Mouse (Mus musculus): Measurements from ENCODE around the gene Sohlh1.
A peak's percentile ranks its signal among the peaks of the same experiment; 100 is the strongest.

The Sohlh1 gene

DNA sequence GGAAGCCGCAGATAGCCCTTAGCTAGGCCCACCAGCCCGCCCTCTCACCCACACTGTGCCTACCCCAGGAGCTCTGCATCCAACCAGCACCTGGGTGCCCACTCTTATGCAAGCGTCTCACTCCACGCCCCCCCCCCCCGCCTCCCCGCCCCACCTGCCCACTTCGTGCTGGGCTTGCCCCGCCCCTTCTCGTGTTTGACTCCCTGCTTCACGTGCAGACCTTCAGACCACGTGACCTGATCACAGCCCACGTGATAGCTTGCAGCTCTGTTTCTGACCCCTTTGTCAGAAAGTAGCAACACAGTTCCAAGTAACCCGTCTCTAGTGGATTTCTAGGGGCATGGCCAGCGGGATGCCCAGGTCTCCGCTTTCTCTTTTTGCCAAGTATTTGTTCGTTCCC, at the start of gene Sohlh1:
Sohlh1 (minus strand) TSS at position 23 of the 400 bp plus-strand sequence.
- no peak for DNase-seq (ENCODE audit: low spot score in 2 of 2)

GRCm38 (mm10) chr2:25892440-25892839, 45.4 kb upstream of the Sohlh1 start:
- DNase-seq (ENCODE audit: low spot score in 2 of 2), result no peak

DNA sequence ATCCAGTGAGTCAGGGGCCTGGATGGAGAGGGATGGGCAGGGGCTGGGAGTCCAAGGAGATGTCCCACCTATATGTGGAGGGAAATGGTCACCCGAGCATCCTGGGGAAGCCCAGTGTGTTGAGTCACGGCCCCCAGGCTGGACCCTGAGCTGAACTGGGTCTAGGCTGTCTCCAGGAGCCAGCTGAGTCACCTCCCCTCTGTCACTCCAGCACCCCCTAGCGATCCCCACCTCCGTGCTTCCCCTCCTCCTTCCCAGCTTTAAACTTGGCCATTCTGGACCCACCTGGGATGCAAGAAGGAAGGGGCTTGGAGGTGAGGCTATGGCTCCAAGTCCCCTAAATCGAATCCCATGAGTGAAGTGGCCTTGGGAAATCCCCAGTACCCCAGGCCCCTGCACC, 41.1 kb upstream of the Sohlh1 start:
- DNase-seq (ENCODE audit: low spot score in 2 of 2), result no peak

GRCm38 (mm10) chr2:25887226-25887625, 40.2 kb upstream of the Sohlh1 start:
- no peak for DNase-seq (ENCODE audit: low spot score in 2 of 2)

DNA sequence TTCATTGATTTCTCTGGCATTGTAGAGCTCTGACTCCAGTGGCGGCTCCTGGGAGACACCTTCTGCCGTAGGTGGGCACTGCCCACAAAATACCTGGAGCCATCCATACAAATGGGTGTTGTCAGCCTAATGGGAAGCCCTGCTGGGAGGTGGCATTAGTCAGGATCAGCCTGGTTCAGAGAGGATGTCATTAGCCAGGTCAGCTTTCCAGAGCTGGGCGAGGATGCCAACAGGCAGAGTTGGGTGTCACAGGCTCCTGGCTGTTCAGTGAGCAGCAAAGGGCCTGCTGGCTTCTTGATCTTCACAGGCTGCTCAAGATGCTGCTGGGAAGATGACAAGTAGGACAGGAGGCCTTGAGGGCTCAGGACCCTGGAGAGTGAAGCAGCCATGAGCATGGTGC, 37.7 kb upstream of the Sohlh1 start:
- no peak for DNase-seq (ENCODE audit: low spot score in 2 of 2)

DNA sequence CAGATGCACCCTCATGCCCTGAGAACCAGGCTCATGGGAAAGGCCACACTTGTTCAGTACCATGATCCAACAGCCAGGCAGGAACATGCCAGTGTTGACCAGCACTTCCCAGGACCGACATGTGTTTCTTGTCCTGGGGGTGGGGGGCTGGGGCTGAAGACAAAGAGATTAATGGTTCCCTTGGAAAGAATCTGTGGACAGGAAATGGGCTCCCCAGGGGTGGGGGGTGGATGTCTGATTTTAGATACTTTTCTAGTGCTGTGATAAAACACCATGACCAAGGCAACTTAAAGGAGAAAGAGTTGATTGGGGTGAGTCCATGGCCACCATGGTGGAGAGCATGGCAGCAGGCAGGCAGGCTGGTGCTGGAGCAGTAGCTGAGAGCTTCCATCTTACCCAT, 35.2 kb upstream of the Sohlh1 start:
- no peak for DNase-seq (ENCODE audit: low spot score in 2 of 2)

DNA sequence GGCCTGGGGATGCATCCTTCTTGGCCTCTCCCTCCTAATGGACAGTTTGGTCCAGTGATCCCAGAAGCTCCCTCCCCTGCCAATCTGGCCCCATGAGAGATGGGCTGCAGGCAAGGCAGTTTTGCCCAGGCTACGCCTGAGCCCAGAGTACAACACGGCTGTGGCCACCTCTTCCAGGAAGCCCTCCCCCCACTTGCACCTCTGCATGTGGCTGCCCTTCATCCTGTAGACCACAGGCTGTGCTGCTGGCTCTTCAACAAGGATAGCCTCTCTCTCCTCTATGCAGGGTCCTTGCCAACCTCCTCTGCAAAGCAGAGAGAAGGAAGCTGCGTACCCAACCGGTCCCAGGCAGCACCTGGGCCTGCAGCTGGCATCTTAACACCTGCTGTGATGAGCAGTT, 32.0 kb upstream of the Sohlh1 start:
- no peak for DNase-seq (ENCODE audit: low spot score in 2 of 2)

- DNase-seq (ENCODE audit: low spot score in 2 of 2), result no peak
These were observed 31.5 kb upstream of the Sohlh1 start for GRCm38 (mm10) chr2:25878516-25878915.

DNA sequence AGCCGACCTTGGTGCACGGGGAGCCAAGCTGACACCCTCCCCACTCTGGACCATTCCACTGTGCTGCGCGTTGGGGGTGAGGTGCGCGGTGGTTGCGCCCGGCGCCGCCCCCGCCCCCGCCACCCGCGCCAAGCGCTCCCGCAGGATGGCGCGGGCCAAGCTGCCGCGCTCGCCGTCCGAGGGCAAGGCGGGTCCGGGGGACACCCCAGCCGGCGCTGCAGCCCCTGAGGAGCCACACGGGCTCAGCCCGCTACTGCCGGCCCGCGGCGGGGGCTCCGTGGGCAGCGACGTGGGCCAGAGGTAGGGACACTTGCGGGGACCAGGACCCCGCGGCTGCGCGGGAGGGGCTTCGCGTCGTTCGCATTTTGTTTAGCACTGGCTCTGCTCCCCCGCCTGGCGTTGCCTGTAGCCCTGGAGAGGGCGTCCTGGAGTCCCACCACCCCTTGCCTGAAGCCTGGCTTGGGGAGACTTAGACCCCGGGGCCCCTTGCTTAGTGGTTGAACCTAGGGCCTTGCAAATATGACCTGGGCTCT, 30.8 kb upstream of the Sohlh1 start:
- no peak for DNase-seq (ENCODE audit: low spot score in 2 of 2)

GRCm38 (mm10) chr2:25877250-25877735, 30.2 kb upstream of the Sohlh1 start:
- DNase-seq (ENCODE audit: low spot score in 2 of 2), result no peak

- DNase-seq (ENCODE audit: low spot score in 2 of 2), result no peak
These were observed 19.6 kb upstream of the Sohlh1 start for GRCm38 (mm10) chr2:25866656-25867055.

- peak; percentile 58 to 75 for DNase-seq (ENCODE audit: low spot score in 2 of 2)
These were observed 18.4 kb upstream of the Sohlh1 start for GRCm38 (mm10) chr2:25865412-25865811.

DNA sequence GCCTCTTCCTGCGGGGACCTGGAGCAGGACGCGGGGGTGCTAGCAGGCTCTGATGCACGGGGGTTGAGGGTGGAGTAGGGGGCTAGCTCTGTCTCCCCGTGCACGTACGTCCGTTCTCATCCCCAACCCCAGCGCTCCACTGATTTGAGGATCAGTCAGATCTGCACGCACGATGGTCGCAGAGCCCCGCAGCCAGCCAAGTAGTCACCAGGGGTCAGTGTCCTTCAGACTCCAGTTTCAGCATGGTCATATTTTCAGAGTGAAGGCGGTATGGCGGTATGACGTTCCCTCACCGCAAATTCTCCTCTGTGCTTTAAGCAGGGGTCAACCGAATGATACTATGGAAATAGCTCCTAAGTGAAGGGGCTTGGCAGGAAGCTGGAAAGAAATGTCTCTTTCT, 17.2 kb upstream of the Sohlh1 start:
- no peak for DNase-seq (ENCODE audit: low spot score in 2 of 2)

- peak; percentile 47 to 52 for DNase-seq (ENCODE audit: low spot score in 2 of 2)
These were observed 16.5 kb upstream of the Sohlh1 start, which contains the start of gene Kcnt1 for GRCm38 (mm10) chr2:25863337-25864131. Gene Kcnt1, plus strand, starts transcription at chr2:25863734.

GRCm38 (mm10) chr2:25862696-25863270, 15.7 kb upstream of the Sohlh1 start:
- peak; percentile 25 to 60 for DNase-seq (ENCODE audit: low spot score in 2 of 2)

- no peak for DNase-seq (ENCODE audit: low spot score in 2 of 2)
These were observed 15.0 kb upstream of the Sohlh1 start for GRCm38 (mm10) chr2:25862038-25862437.

GRCm38 (mm10) chr2:25859891-25860290, 12.8 kb upstream of the Sohlh1 start:
- DNase-seq (ENCODE audit: low spot score in 2 of 2), result no peak

- no peak for DNase-seq (ENCODE audit: low spot score in 2 of 2)
These were observed 7.0 kb upstream of the Sohlh1 start for GRCm38 (mm10) chr2:25853998-25854397.

- peak; percentile 54 to 81 for DNase-seq (ENCODE audit: low spot score in 2 of 2)
These were observed 5.6 kb upstream of the Sohlh1 start for GRCm38 (mm10) chr2:25852626-25853025.

- no peak for DNase-seq (ENCODE audit: low spot score in 2 of 2)
These were observed 3.3 kb upstream of the Sohlh1 start for GRCm38 (mm10) chr2:25850330-25850729.

GRCm38 (mm10) chr2:25846516-25846915, 532 bp downstream of the Sohlh1 start:
- DNase-seq (ENCODE audit: low spot score in 2 of 2), result no peak

DNA sequence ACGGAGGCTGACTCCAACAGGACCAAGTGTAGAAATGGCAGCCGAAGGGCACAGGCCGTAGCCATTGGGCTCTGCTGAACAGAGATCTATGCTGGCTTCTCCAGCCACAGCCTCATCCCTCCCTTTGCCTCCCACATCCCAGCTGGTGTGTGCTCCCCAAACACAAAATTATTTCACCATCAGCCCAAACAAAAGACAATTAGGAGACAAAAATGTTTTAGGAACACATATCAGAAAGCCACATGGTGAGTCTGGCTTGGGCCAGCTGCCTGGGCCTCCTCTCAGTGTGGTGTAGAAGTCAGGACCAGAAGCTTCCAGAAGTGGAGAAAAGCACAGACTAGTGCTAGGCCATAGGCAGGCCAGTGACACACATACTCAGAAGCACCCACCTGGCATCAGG, 3.0 kb downstream of the Sohlh1 start:
- no peak for DNase-seq (ENCODE audit: low spot score in 2 of 2)

DNA sequence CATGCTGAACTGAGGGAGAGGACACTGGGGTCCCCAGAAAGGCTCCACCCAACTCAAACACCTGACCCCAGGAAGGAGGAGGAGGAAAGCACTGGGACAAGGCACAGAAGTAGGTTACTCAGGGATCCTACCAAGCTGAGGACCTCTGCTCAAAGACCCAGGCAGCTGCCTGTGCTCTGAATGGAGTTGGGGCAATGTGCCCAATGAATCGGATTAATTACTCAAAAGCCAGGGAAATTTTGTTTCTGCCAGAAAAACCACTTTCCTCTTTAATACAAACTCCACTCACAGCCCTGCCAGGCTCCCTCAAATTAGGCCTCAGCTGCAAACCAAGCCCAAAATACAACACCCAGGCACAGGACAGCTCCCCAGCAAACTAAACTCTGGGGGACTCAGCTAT, 4.3 kb downstream of the Sohlh1 start:
- no peak for DNase-seq (ENCODE audit: low spot score in 2 of 2)

Measured in frontal cortex, postnatal 10 days (tissue).